Mouse (Mus musculus) liver, postnatal 0 days (tissue): ENCODE measurements around the gene Dusp27. TPM values are rescaled to one million over a fixed set of nuclear protein-coding genes. Genes with fewer than 3 reads are reported as not detected.

ENCODE experiments used
- ATAC-seq: fragments of 200-750 bp; cut with Nextera tagmentation; 2 replicates; pipeline ENCODE4 v1.8.0; 2017; ENCODE audit warnings: mild to moderate bottlenecking, moderate library complexity
- DNase-seq: peaks from one replicate; pipeline ENCODE4 v3.0.0-alpha.2; 2016
- H3K27ac ChIP-seq: fragments of 300-500 bp; sonication (generic); 2 replicates; pipeline ENCODE4 v1.5.1; 2014; ENCODE audit warnings: antibody characterized with exemption, moderate library complexity, mild to moderate bottlenecking, low read depth
- H3K27me3 ChIP-seq: fragments of 300-500 bp; sonication (generic); 2 replicates; pipeline ENCODE4 v1.6.1; 2014; ENCODE audit warnings: low read length, control low read depth, mixed read lengths; ENCODE audit not compliant: insufficient read depth
- H3K36me3 ChIP-seq: fragments of 300-500 bp; sonication (generic); replicated peaks from 2 replicates; pipeline ENCODE4 v1.6.1; 2014; ENCODE audit warnings: mild to moderate bottlenecking, control low read depth, low read length, moderate library complexity, mixed read lengths; ENCODE audit not compliant: insufficient read depth
- H3K4me1 ChIP-seq: fragments of 300-500 bp; sonication (generic); 2 replicates; pipeline ENCODE4 v1.6.1; 2014; ENCODE audit warnings: antibody characterized with exemption, mild to moderate bottlenecking, control low read depth; ENCODE audit not compliant: insufficient read depth
- H3K4me2 ChIP-seq: fragments of 300-500 bp; sonication (generic); 2 replicates; pipeline ENCODE4 v1.6.1; 2014; ENCODE audit warnings: low read depth, mild to moderate bottlenecking, low read length, moderate library complexity, mixed read lengths
- H3K4me3 ChIP-seq: fragments of 300-500 bp; sonication (generic); 2 replicates; pipeline ENCODE4 v1.5.1; 2014; ENCODE audit warnings: low read depth, low read length
- H3K9ac ChIP-seq: fragments of 300-500 bp; sonication (generic); replicated peaks from 2 replicates; pipeline ENCODE4 v1.6.1; 2014; ENCODE audit warnings: mild to moderate bottlenecking, moderate library complexity
- H3K9me3 ChIP-seq: fragments of 300-500 bp; sonication (generic); 2 replicates; pipeline ENCODE4 v1.6.1; 2016; ENCODE audit warnings: mild to moderate bottlenecking, control low read depth, low read length, mixed read lengths
- CTCF ChIP-seq: sonication (generic); IDR thresholded peaks from 2 replicates; pipeline ENCODE4 v1.5.1; 2016; ENCODE audit warnings: antibody characterized with exemption, low read depth
- EP300 ChIP-seq: IDR thresholded peaks from 2 replicates; pipeline ENCODE4 v1.6.1; 2016; ENCODE audit warnings: antibody characterized with exemption, low read depth, mild to moderate bottlenecking
- WGBS: fragments of 180-500 bp; shearing (Covaris S2); extraction: QIAGEN DNeasy Blood & Tissue Kit; methylation state at CpG from one replicate; pipeline ENCODE4 v1.1.7; 2014; ENCODE audit not compliant: insufficient replicate concordance; 5-methylcytosine and 5-hydroxymethylcytosine counted together
- polyA plus RNA-seq: library from polyadenylated mRNA; unstranded; fragments of >200 nt; fragmentation: Nextera tagmentation; extraction: Ambion mirVana; gene quantifications from 2 replicates; pipeline ENCODE4 v1.2.1, GENCODE M21; 2015

Dusp27 gene
- polyA plus RNA-seq, 1 experiment from 2014 or later = 0.04 TPM

GRCm38 (mm10) chr1:166139113-166139512, 11.4 kb upstream of the Dusp27 start:
- TF ChIP-seq CTCF = no peak
- TF ChIP-seq EP300 = no peak
- 84% methylated on average over 3 of the region's 3 CpGs for WGBS
- no peaks in the 10 kb centered on the region for H3K9me3 ChIP-seq
- DNase-seq (no peak), ATAC-seq (no peak)
- H3K4me3 ChIP-seq = no peak overlapping the region
- H3K4me2 ChIP-seq = no peak overlapping the region
- H3K27ac ChIP-seq = no peak overlapping the region
- H3K9ac ChIP-seq = no peak overlapping the region
- H3K4me1 ChIP-seq = peaks cover 14% of the 10 kb centered on the region
- H3K36me3 ChIP-seq = no peaks in the 10 kb centered on the region
- no peaks in the 10 kb centered on the region for H3K27me3 ChIP-seq

DNA sequence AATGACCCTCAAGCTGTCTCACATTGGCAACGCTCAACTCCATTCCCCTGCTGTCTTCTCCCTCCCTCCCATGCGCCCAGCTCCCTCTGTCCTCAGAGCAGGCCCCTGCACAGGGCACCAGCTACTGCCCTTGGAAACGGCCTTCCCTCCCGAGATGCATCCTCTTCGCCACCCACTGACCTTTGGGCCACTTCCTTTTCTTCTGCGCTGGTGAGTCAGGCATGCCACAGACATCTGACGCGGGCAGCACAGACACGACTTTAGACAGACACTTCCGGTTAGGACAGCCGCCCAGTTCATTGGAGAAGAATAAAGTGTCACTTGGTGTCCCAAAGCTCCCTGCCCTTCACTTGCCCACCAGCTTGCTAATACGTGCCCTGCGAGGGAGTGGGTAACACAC, 10.4 kb upstream of the Dusp27 start:
- 34% methylated on average over 13 of the region's 13 CpGs for WGBS
- peak; percentile 50 for ATAC-seq
- H3K27me3 ChIP-seq = no peaks in the 10 kb centered on the region
- peak; percentile 39 for DNase-seq
- H3K4me3 ChIP-seq = no peak overlapping the region
- H3K27ac ChIP-seq = no peak overlapping the region; the same call in 1 of the 2 replicates
- TF ChIP-seq CTCF (no peak), EP300 (no peak)
- no peak overlapping the region for H3K9ac ChIP-seq
- H3K9me3 ChIP-seq = no peaks in the 10 kb centered on the region
- H3K4me1 ChIP-seq = peaks cover 14% of the 10 kb centered on the region
- no peaks in the 10 kb centered on the region for H3K36me3 ChIP-seq
- H3K4me2 ChIP-seq = peak overlapping the region; percentile 16; the same call in 1 of the 2 replicates

DNA sequence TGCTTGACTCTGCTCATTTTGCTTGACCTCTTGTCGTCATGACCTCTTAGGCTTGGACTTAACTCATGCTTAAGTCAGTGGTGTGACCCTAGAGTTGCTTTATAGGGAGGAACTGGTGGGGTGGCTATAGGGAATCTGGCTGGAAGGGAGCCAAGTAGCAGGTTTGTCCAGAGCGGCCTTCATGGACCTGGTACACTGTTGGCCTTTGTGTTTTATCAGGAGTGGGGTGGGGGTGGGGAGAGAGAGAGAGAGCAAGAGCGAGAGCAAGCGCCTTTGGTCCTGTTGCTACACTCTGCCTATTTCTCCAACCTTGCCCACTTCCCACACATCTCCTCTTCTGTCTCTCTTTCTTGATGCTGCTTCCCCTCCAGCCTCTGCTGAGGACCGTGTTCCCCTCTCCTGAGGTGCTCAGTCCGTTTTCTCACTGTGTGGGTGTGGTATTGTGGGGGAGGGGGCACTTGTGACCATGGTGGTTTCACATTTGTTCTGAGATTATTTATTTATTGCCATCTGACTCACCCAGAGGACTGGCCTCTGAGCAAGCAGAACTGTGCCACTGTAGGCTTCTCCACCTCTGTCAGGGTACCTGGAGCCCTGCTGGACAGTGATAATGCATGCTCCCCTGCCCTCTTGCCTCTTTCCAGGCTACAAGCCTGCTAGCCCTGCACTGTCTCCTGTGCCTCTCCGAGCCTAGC, 9.7 kb upstream of the Dusp27 start:
- H3K9ac ChIP-seq = no peak overlapping the region
- 48% methylated on average over 7 of the region's 7 CpGs for WGBS
- DNase-seq = no peak
- H3K36me3 ChIP-seq = no peaks in the 10 kb centered on the region
- H3K4me2 ChIP-seq = peak overlapping the region; percentile 16; the same call in 1 of the 2 replicates
- no peaks in the 10 kb centered on the region for H3K27me3 ChIP-seq
- peak; percentile 50; the same call in 1 of the 2 replicates for ATAC-seq
- H3K9me3 ChIP-seq = no peaks in the 10 kb centered on the region
- H3K4me1 ChIP-seq = peaks cover 14% of the 10 kb centered on the region
- no peak overlapping the region for H3K4me3 ChIP-seq
- TF ChIP-seq CTCF = no peak
- TF ChIP-seq EP300 = no peak
- no peak overlapping the region; the same call in 1 of the 2 replicates for H3K27ac ChIP-seq

GRCm38 (mm10) chr1:166135091-166135740, 7.5 kb upstream of the Dusp27 start:
- no peak for ATAC-seq
- H3K27me3 ChIP-seq = no peaks in the 10 kb centered on the region
- no peak overlapping the region for H3K27ac ChIP-seq
- H3K9me3 ChIP-seq = no peaks in the 10 kb centered on the region
- no peak overlapping the region for H3K9ac ChIP-seq
- no peak overlapping the region for H3K4me3 ChIP-seq
- no peaks in the 10 kb centered on the region for H3K36me3 ChIP-seq
- H3K4me1 ChIP-seq = peaks cover 14% of the 10 kb centered on the region
- DNase-seq = no peak
- TF ChIP-seq CTCF = no peak
- no peak for TF ChIP-seq EP300
- no peak overlapping the region for H3K4me2 ChIP-seq
- WGBS = 50% methylated on average over 5 of the region's 5 CpGs

DNA sequence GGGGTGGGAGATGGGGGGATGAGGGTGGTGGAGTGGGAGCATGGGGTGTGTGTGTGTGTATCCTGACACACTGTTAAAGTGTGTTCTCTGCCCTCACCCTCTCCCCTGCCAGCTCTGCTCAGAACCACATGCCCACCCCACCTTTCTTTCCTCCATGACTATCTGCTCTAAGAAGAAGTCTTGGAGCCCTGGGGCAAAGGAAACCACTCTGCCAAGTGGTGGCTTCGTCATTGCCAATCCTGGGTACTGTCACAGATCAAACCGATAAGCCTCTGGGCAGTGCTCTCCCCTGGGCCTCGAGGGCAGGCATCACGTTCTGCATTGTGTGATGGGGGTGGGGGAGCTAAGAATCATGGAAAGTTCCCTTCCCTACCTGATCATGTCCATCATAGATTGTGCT, 4.6 kb upstream of the Dusp27 start:
- Histone ChIP-seq H3K4me2 (no peak overlapping the region), H3K9me3 (no peaks in the 10 kb centered on the region), H3K4me1 (peaks cover 5% of the 10 kb centered on the region), H3K4me3 (no peak overlapping the region), H3K9ac (no peak overlapping the region), H3K27me3 (no peaks in the 10 kb centered on the region), H3K36me3 (no peaks in the 10 kb centered on the region), H3K27ac (no peak overlapping the region)
- WGBS = 46% methylated on average over 4 of the region's 4 CpGs
- no peak for DNase-seq
- TF ChIP-seq EP300 = no peak
- no peak for ATAC-seq

DNA sequence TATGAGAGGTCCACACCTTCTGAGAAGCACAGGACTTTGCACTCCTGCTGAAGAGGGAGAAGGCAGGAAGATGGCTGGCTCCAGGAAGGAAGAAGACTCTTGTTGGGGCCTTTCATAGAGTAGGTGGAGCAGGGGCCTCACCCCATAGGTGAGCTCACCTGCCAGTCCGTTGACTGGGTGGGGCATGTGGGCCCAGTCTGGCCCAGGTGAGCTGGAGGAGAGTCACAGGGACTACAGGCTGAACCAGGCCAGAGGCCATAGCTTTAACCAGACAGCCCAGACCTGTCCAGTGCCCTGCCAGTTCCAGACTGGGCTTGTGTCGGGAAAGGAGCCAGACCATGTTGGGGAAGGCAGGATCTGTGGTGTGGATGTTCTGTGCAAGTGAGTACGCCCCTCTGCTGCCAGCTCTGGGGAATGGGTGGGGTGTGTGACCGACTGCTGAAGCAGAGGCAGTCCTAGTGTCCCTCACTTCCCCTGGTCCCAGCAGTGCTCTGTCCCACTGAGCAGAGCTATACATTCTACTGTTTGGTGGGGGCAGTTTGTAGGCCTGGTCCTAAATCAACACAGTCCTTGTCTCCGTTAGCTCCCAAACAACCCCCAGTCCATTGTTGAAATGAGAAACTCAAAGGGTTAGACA, 2.6 kb upstream of the Dusp27 start, which contains the start of gene Gpa33:
Gene Gpa33 (plus strand): TSS at position 15 of the 637 bp plus-strand sequence.
- Histone ChIP-seq H3K4me3 (no peak within 1 kb of the TSS), H3K36me3 (no peaks in the 10 kb centered on the region), H3K27me3 (no peaks in the 10 kb centered on the region), H3K4me1 (peaks cover 3% of the 10 kb centered on the region; the same call in 1 of the 2 replicates), H3K4me2 (no peak within 1 kb of the TSS), H3K9me3 (no peaks in the 10 kb centered on the region), H3K9ac (no peak within 1 kb of the TSS), H3K27ac (no peak within 1 kb of the TSS)
- no peak for DNase-seq
- 74% methylated on average over 5 of the region's 5 CpGs for WGBS
- TF ChIP-seq CTCF (no peak), EP300 (no peak)
- ATAC-seq = no peak
